Mouse (Mus musculus) gastrocnemius, postnatal 25 days (tissue): Measurements from ENCODE around the gene Fbp1. TPM values are rescaled to one million over a fixed set of nuclear protein-coding genes. Genes with fewer than 3 reads are reported as not detected.
"Not testable (repeated sequence)": the region's sequence is repeated elsewhere in the genome, so short reads cannot be mapped to it uniquely, and the experiment has no call there.

ENCODE experiments used
- DNase-seq: peaks from one replicate; pipeline ENCODE4 v3.0.0; 2022
- total RNA-seq, 2 experiments: library from RNA; stranded (reverse); gene quantifications; 1 replicate in 1 of 2; 2 replicates in 1 of 2; pipeline ENCODE4 v1.2.3; 2021

Fbp1 gene
- total RNA-seq, 2 experiments from 2014 or later = not detected

GRCm38 (mm10) chr13:62883925-62884324, 4.2 kb downstream of the Fbp1 start:
- no peak for DNase-seq

- no peak for DNase-seq
Observed at GRCm38 (mm10) chr13:62883436-62883835, 4.6 kb downstream of the Fbp1 start.

- DNase-seq = no peak
Observed at GRCm38 (mm10) chr13:62882856-62883255, 5.2 kb downstream of the Fbp1 start.

GRCm38 (mm10) chr13:62881336-62881735, 6.7 kb downstream of the Fbp1 start:
- no peak for DNase-seq

GRCm38 (mm10) chr13:62879831-62880615, 8.1 kb downstream of the Fbp1 start:
- no peak for DNase-seq

GRCm38 (mm10) chr13:62879411-62879810, 8.7 kb downstream of the Fbp1 start:
- DNase-seq = no peak

GRCm38 (mm10) chr13:62877247-62877646, 10.8 kb downstream of the Fbp1 start:
- no peak for DNase-seq

- DNase-seq = no peak
Observed at GRCm38 (mm10) chr13:62876111-62876510, 12.0 kb downstream of the Fbp1 start.

- no peak for DNase-seq
Observed at GRCm38 (mm10) chr13:62872252-62872651, 15.8 kb downstream of the Fbp1 start.

GRCm38 (mm10) chr13:62870605-62871004, 17.5 kb downstream of the Fbp1 start:
- no peak for DNase-seq

GRCm38 (mm10) chr13:62866817-62867216, 21.3 kb downstream of the Fbp1 start:
- no peak for DNase-seq

GRCm38 (mm10) chr13:62865651-62866315, 22.3 kb downstream of the Fbp1 start:
- no peak for DNase-seq

- no peak for DNase-seq
Observed at GRCm38 (mm10) chr13:62863771-62864170, 24.3 kb downstream of the Fbp1 start.

- no peak for DNase-seq
Observed at GRCm38 (mm10) chr13:62862875-62863274, 25.2 kb downstream of the Fbp1 start.

- DNase-seq = no peak
Observed at GRCm38 (mm10) chr13:62860068-62860467, 28.0 kb downstream of the Fbp1 start.

GRCm38 (mm10) chr13:62859251-62859650, 28.8 kb downstream of the Fbp1 start:
- DNase-seq = not testable (repeated sequence)

- peak; percentile 78 for DNase-seq
Observed at GRCm38 (mm10) chr13:62857941-62858915, 29.9 kb downstream of the Fbp1 start, which contains the start of gene Fbp2. TSS of gene Fbp2 (minus strand) at chr13:62858422.

GRCm38 (mm10) chr13:62856850-62857249, 31.2 kb downstream of the Fbp1 start:
- DNase-seq = peak; percentile 67

- peak; percentile 64 for DNase-seq
Observed at GRCm38 (mm10) chr13:62856305-62856675, 31.8 kb downstream of the Fbp1 start.

- no peak for DNase-seq
Observed at GRCm38 (mm10) chr13:62855396-62856304, 32.4 kb downstream of the Fbp1 start.

GRCm38 (mm10) chr13:62854666-62855065, 33.4 kb downstream of the Fbp1 start:
- no peak for DNase-seq
